Mouse (Mus musculus) forebrain, embryonic 12.5 days (tissue): ENCODE results near the gene Htr1d. TPM values are rescaled to one million over a fixed set of nuclear protein-coding genes. Genes with fewer than 3 reads are reported as not detected.
A peak's percentile ranks its signal among the peaks of the same experiment; 100 is the strongest.

Experiments
- ATAC-seq: fragments of 200-750 bp; cut with Nextera tagmentation; 2 replicates; pipeline ENCODE4 v1.8.0; 2017; ENCODE audit warnings: moderate TSS enrichment; ENCODE audit not compliant: low FRiP score
- H3K27ac ChIP-seq: fragments of 300-500 bp; sonication (generic); 2 replicates; pipeline ENCODE4 v1.5.1; 2016; ENCODE audit warnings: mild to moderate bottlenecking
- H3K27me3 ChIP-seq: fragments of 300-500 bp; sonication (generic); 2 replicates; pipeline ENCODE4 v1.6.1; 2016; ENCODE audit warnings: mild to moderate bottlenecking
- H3K36me3 ChIP-seq: fragments of 300-500 bp; sonication (generic); replicated peaks from 2 replicates; pipeline ENCODE4 v1.6.1; 2016; ENCODE audit warnings: mild to moderate bottlenecking
- H3K4me1 ChIP-seq: fragments of 300-500 bp; sonication (generic); 2 replicates; pipeline ENCODE4 v1.6.1; 2016
- H3K4me2 ChIP-seq: fragments of 300-500 bp; sonication (generic); 2 replicates; pipeline ENCODE4 v1.6.1; 2016; ENCODE audit warnings: mild to moderate bottlenecking, moderate library complexity
- H3K4me3 ChIP-seq: fragments of 300-500 bp; sonication (generic); replicated peaks from 2 replicates; pipeline ENCODE4 v1.5.1; 2016; ENCODE audit warnings: mild to moderate bottlenecking
- H3K9ac ChIP-seq: fragments of 300-500 bp; sonication (generic); 2 replicates; pipeline ENCODE4 v1.6.1; 2016; ENCODE audit warnings: mild to moderate bottlenecking
- H3K9me3 ChIP-seq: fragments of 300-500 bp; sonication (generic); 2 replicates; pipeline ENCODE4 v1.6.1; 2016
- WGBS: fragments of 180-500 bp; shearing (Covaris S2); methylation state at CpG from one replicate; pipeline ENCODE4 v1.1.7; 2016; 5-methylcytosine and 5-hydroxymethylcytosine counted together
- polyA plus RNA-seq: library from polyadenylated mRNA; unstranded; fragments of >200 nt; fragmentation: Nextera tagmentation; extraction: Ambion mirVana; gene quantifications from 2 replicates; pipeline ENCODE4 v1.2.1, GENCODE M21; 2016

Gene Htr1d
- 0.23 and 0.59 TPM in 2 replicates for polyA plus RNA-seq

GRCm38 (mm10) chr4:136423224-136423623 lies at the start of gene Htr1d:
TSS of gene Htr1d (plus strand) at chr4:136423524.
- peaks cover 23% of the 10 kb centered on the region for H3K4me1 ChIP-seq
- H3K9me3 ChIP-seq = no peaks in the 10 kb centered on the region
- no peak within 1 kb of the TSS for H3K27ac ChIP-seq
- peak within 1 kb of the TSS; percentile 48 for H3K4me3 ChIP-seq
- no peaks in the 10 kb centered on the region for H3K36me3 ChIP-seq
- peak within 1 kb of the TSS; percentile 90 for H3K4me2 ChIP-seq
- WGBS = 79% methylated on average over 9 of the region's 9 CpGs
- H3K9ac ChIP-seq = peak within 1 kb of the TSS; percentile 56
- peaks cover 86% of the 10 kb centered on the region for H3K27me3 ChIP-seq
- no peak for ATAC-seq

DNA sequence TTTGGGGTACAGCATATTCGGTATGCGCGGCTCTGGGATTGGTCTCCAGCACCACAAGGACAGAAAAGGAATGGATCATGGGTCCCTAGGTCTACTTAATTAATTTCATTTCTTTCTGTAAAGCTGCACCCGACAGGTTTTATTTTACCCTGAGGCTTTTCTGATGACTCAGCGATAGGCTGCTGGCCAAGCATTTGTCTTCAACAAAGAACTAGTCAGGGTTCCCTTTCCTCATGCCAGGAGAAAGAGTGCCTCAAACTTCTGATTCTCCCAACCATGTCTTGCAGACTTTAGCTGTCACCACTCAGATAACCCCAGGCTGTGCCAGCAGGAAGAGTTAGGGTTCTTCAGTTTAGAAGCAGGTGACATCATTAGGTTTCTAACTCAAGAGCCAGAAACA lies 46.3 kb upstream of the Htr1d start:
- peaks cover 12% of the 10 kb centered on the region for H3K4me1 ChIP-seq
- no peaks in the 10 kb centered on the region for H3K27me3 ChIP-seq
- H3K4me3 ChIP-seq = no peak overlapping the region
- 88% methylated on average over 5 of the region's 5 CpGs for WGBS
- H3K9me3 ChIP-seq = no peaks in the 10 kb centered on the region
- H3K9ac ChIP-seq = no peak overlapping the region
- no peaks in the 10 kb centered on the region for H3K36me3 ChIP-seq
- no peak overlapping the region for H3K27ac ChIP-seq
- no peak for ATAC-seq
- no peak overlapping the region for H3K4me2 ChIP-seq

GRCm38 (mm10) chr4:136383052-136383451 lies 40.3 kb upstream of the Htr1d start:
- 88% methylated on average over 5 of the region's 5 CpGs for WGBS
- H3K27ac ChIP-seq = no peak overlapping the region
- no peaks in the 10 kb centered on the region for H3K4me1 ChIP-seq
- no peak overlapping the region for H3K4me2 ChIP-seq
- H3K9me3 ChIP-seq = no peaks in the 10 kb centered on the region
- no peak for ATAC-seq
- H3K9ac ChIP-seq = no peak overlapping the region
- H3K4me3 ChIP-seq = no peak overlapping the region
- no peaks in the 10 kb centered on the region for H3K27me3 ChIP-seq
- no peaks in the 10 kb centered on the region for H3K36me3 ChIP-seq

DNA sequence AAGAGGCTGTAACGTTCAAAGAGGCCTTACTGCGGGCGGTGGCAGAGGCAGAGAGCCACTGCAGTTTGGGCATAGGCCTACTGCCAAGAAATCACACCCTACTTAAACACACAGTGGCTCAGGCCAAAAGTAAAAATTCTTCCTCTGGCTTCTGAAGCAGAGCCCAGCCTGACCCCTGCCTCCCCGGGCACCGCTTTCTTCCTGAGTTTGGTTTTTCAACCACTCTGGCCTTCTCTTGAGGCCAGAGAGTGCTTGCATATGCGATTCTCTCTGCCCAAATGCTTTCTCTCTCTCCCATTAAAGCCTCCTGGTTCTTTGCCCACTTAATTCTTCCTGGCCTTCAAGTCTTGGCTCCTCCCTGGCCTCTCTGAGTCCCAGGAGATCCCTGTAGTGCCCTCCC lies 39.5 kb upstream of the Htr1d start:
- H3K27me3 ChIP-seq = no peaks in the 10 kb centered on the region
- H3K27ac ChIP-seq = no peak overlapping the region
- no peaks in the 10 kb centered on the region for H3K36me3 ChIP-seq
- no peak overlapping the region for H3K9ac ChIP-seq
- H3K9me3 ChIP-seq = no peaks in the 10 kb centered on the region
- ATAC-seq = no peak
- H3K4me3 ChIP-seq = no peak overlapping the region
- 89% methylated on average over 6 of the region's 6 CpGs for WGBS
- H3K4me1 ChIP-seq = no peaks in the 10 kb centered on the region
- H3K4me2 ChIP-seq = no peak overlapping the region

GRCm38 (mm10) chr4:136387261-136387660 lies 36.1 kb upstream of the Htr1d start:
- ATAC-seq = no peak
- 59% methylated on average over 11 of the region's 11 CpGs for WGBS
- no peak overlapping the region for H3K9ac ChIP-seq
- H3K27ac ChIP-seq = no peak overlapping the region
- H3K9me3 ChIP-seq = no peaks in the 10 kb centered on the region
- no peaks in the 10 kb centered on the region for H3K36me3 ChIP-seq
- H3K4me3 ChIP-seq = no peak overlapping the region
- H3K4me2 ChIP-seq = no peak overlapping the region
- H3K27me3 ChIP-seq = no peaks in the 10 kb centered on the region; the same call in 1 of the 2 replicates
- no peaks in the 10 kb centered on the region for H3K4me1 ChIP-seq

GRCm38 (mm10) chr4:136401806-136402205 lies 21.5 kb upstream of the Htr1d start:
- H3K9me3 ChIP-seq = no peaks in the 10 kb centered on the region
- ATAC-seq = no peak
- 89% methylated on average over 10 of the region's 10 CpGs for WGBS

DNA sequence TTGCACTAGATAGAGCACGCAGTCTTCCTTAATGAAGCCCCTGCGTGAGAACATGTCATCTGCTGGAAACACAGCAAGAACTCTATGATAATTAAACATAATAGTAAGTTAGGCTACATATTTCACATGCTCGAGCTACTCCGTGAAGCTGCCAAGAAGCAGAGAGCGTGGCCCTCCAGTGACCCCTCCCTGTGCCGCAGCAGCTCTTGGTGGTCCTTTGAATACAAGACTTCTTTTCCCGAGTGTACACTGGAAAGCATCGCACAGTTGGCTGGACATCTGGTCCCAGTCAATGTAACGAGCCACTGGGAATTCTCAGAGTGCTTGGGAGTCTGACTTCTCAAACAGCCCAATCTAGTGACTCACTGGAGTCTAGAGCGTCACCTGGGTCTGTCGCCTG lies 15.5 kb upstream of the Htr1d start:
- 80% methylated on average over 11 of the region's 11 CpGs for WGBS
- Histone ChIP-seq H3K4me3 (no peak overlapping the region), H3K9me3 (no peaks in the 10 kb centered on the region), H3K36me3 (no peaks in the 10 kb centered on the region), H3K4me1 (0 out of 2 replicates have a peak, but pooled peaks cover 3% of the 10 kb centered on the region), H3K27ac (no peak overlapping the region), H3K4me2 (no peak overlapping the region), H3K9ac (no peak overlapping the region), H3K27me3 (no peaks in the 10 kb centered on the region)
- ATAC-seq = no peak

More at GRCm38 (mm10) chr4:136401806-136402205, 21.5 kb upstream of the Htr1d start:
- Histone ChIP-seq H3K36me3 (no peaks in the 10 kb centered on the region), H3K27me3 (no peaks in the 10 kb centered on the region), H3K4me1 (no peaks in the 10 kb centered on the region), H3K27ac (no peak overlapping the region), H3K4me3 (no peak overlapping the region), H3K4me2 (no peak overlapping the region), H3K9ac (no peak overlapping the region)

DNA sequence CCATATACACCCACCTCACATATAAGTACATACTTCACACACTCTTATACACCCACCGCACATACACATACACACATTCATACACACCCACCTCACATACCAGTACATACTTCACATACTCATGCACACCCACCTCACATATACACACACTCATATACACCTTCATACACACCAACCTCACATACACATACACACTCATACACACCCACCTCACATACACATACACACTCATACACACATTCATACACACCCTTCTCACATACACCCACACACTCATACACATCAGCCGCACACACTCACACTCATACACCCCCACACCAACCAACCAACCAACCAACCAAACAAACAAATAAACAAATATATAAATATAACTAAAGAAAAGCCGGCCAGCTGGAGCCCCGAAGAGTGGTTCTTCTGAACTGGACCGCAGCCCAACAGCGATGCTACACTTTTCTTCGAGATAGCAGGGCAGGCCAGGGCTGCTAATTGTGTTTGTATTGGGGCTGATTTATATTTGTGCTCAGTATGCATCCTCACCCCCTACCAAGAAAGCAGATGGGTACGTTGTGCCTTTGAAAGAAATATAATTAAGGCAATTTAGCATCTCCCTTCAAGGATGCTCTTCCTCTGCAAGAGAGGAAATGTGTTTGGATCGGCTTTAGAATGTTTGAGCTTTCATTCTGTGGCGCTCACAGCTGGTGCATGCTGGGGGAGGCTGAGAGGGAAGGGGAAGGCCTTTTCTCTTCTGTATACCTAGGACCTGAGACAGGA lies 11.1 kb upstream of the Htr1d start:
- Histone ChIP-seq H3K27me3 (no peaks in the 10 kb centered on the region), H3K9ac (no peak overlapping the region), H3K4me3 (no peak overlapping the region), H3K4me2 (no peak overlapping the region), H3K4me1 (peaks cover 5% of the 10 kb centered on the region), H3K27ac (0 out of 2 replicates have a peak overlapping the region, but pooled peaks have one; percentile 33), H3K9me3 (no peaks in the 10 kb centered on the region), H3K36me3 (no peaks in the 10 kb centered on the region)
- 69% methylated on average over 10 of the region's 10 CpGs for WGBS
- no peak for ATAC-seq

DNA sequence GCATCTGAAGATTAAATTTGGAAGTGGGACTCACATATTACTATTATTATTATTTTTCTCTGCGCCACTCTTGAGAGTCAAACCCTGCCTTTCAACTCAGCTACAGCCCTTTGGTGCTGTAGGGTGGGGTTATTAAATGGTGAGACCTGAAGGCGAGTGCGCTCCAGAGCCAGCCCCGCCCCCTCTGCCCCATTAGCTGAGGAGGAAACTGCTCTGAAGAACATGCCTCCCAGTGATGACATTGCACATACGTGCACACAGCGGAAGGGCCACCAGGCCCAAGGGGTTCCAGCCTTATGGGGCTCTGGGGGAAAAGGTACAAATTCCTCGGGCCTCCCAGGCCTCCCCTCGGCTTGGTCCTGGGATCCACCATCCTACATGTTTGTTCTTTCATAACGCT lies 7.8 kb upstream of the Htr1d start:
- Histone ChIP-seq H3K9me3 (no peaks in the 10 kb centered on the region), H3K27me3 (peaks cover 21% of the 10 kb centered on the region), H3K4me1 (peaks cover 11% of the 10 kb centered on the region), H3K4me3 (no peak overlapping the region), H3K36me3 (no peaks in the 10 kb centered on the region), H3K27ac (no peak overlapping the region), H3K4me2 (no peak overlapping the region), H3K9ac (no peak overlapping the region)
- 90% methylated on average over 9 of the region's 9 CpGs for WGBS
- ATAC-seq = no peak

DNA sequence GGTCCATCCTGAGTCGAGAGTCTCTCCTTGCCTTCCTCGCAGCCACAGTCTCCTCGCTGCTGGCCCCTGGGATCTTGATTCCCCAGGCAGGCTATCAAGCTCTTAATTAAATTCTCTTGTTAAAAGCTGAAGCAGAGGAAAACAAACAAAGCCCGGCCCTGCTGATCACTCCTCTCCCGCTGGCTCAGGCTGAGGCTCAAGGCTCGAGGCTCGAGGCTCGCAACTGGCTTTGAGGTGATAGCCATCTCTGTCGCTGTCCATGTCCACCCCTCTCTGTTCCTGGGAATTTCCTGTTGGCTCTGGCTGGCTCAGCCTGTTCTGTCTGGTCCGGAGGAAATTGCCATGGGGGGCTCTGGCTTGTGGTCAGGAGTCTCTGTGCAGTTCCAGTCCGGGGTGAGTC lies 4.4 kb upstream of the Htr1d start:
- WGBS = 6% methylated on average over 11 of the region's 11 CpGs

DNA sequence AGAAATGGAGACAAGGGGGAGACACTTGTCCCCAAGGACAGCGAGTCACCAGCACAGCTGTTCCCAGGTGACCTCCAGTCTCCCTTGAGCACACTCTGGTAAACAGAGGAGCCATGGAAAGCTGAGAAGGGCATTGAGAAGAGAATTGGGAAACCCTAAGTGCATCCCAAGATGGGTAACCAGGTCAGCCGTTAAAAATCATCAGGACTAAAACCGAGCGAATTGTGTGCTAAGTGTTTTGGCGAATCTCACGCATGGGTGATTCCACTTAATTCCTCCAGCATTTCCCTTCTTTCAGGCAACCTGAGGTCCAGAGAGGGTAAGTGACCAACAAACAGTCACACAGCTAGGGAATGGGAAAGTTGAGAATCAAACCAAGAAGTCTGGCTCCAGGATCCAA lies 3.9 kb upstream of the Htr1d start:
- WGBS = 50% methylated on average over 6 of the region's 6 CpGs
- Histone ChIP-seq H3K27me3 (peaks cover 59% of the 10 kb centered on the region), H3K4me3 (no peak overlapping the region), H3K4me2 (no peak overlapping the region), H3K9me3 (no peaks in the 10 kb centered on the region), H3K36me3 (no peaks in the 10 kb centered on the region), H3K4me1 (peaks cover 21% of the 10 kb centered on the region), H3K9ac (no peak overlapping the region), H3K27ac (no peak overlapping the region)
- no peak for ATAC-seq

More for the DNA sequence above, 4.4 kb upstream of the Htr1d start:
- Histone ChIP-seq H3K9me3 (no peaks in the 10 kb centered on the region), H3K4me2 (no peak overlapping the region), H3K4me3 (no peak overlapping the region), H3K9ac (no peak overlapping the region), H3K27me3 (peaks cover 55% of the 10 kb centered on the region), H3K4me1 (peaks cover 16% of the 10 kb centered on the region), H3K27ac (no peak overlapping the region), H3K36me3 (no peaks in the 10 kb centered on the region)
- ATAC-seq = no peak

GRCm38 (mm10) chr4:136424120-136424999 lies 1.0 kb downstream of the Htr1d start:
- Histone ChIP-seq H3K36me3 (no peaks in the 10 kb centered on the region), H3K4me1 (peaks cover 15% of the 10 kb centered on the region), H3K9ac (peak overlapping the region; percentile 56), H3K27me3 (peaks cover 76% of the 10 kb centered on the region), H3K9me3 (no peaks in the 10 kb centered on the region), H3K4me3 (peak overlapping the region; percentile 48), H3K27ac (no peak overlapping the region), H3K4me2 (peak overlapping the region; percentile 90)
- ATAC-seq = 0 out of 2 replicates have a peak, but pooled peaks have one; percentile 27
- WGBS = 1% methylated on average over 61 of the region's 70 CpGs
